Mouse (Mus musculus): Measurements from ENCODE around the gene Med8.

Gene Med8

GRCm38 (mm10) chr4:118409142-118409900 lies at the start of gene Med8, which contains the start of gene Szt2:
Med8 (plus strand) TSS chr4:118409337.
Szt2 (minus strand) TSS chr4:118409273.
- TF ChIP-seq GATA4 (IDR thresholded peaks at IDR 0.05; ENCODE audit: insufficient replicate concordance, low read length): no peak

GRCm38 (mm10) chr4:118359896-118360720 lies 49.0 kb upstream of the Med8 start:
- no peak for TF ChIP-seq GATA4 (IDR thresholded peaks at IDR 0.05; ENCODE audit: insufficient replicate concordance, low read length)

- no peak for TF ChIP-seq GATA4 (IDR thresholded peaks at IDR 0.05; ENCODE audit: insufficient replicate concordance, low read length)
Observed at GRCm38 (mm10) chr4:118361451-118361850, 47.7 kb upstream of the Med8 start.

GRCm38 (mm10) chr4:118362879-118363278 lies 46.3 kb upstream of the Med8 start:
- TF ChIP-seq GATA4 (IDR thresholded peaks at IDR 0.05; ENCODE audit: insufficient replicate concordance, low read length): no peak

GRCm38 (mm10) chr4:118363985-118364384 lies 45.2 kb upstream of the Med8 start:
- TF ChIP-seq GATA4 (IDR thresholded peaks at IDR 0.05; ENCODE audit: insufficient replicate concordance, low read length): no peak

GRCm38 (mm10) chr4:118364641-118365040 lies 44.5 kb upstream of the Med8 start:
- no peak for TF ChIP-seq GATA4 (IDR thresholded peaks at IDR 0.05; ENCODE audit: insufficient replicate concordance, low read length)

- TF ChIP-seq GATA4 (IDR thresholded peaks at IDR 0.05; ENCODE audit: insufficient replicate concordance, low read length): no peak
Observed at GRCm38 (mm10) chr4:118365991-118366390, 43.1 kb upstream of the Med8 start.

GRCm38 (mm10) chr4:118367551-118367950 lies 41.6 kb upstream of the Med8 start:
- TF ChIP-seq GATA4 (IDR thresholded peaks at IDR 0.05; ENCODE audit: insufficient replicate concordance, low read length): no peak

GRCm38 (mm10) chr4:118368616-118369015 lies 40.5 kb upstream of the Med8 start:
- no peak for TF ChIP-seq GATA4 (IDR thresholded peaks at IDR 0.05; ENCODE audit: insufficient replicate concordance, low read length)

GRCm38 (mm10) chr4:118371822-118372221 lies 37.3 kb upstream of the Med8 start:
- TF ChIP-seq GATA4 (IDR thresholded peaks at IDR 0.05; ENCODE audit: insufficient replicate concordance, low read length): no peak

GRCm38 (mm10) chr4:118375999-118376398 lies 33.1 kb upstream of the Med8 start:
- no peak for TF ChIP-seq GATA4 (IDR thresholded peaks at IDR 0.05; ENCODE audit: insufficient replicate concordance, low read length)

- TF ChIP-seq GATA4 (IDR thresholded peaks at IDR 0.05; ENCODE audit: insufficient replicate concordance, low read length): no peak
Observed at GRCm38 (mm10) chr4:118383271-118383670, 25.9 kb upstream of the Med8 start.

- TF ChIP-seq GATA4 (IDR thresholded peaks at IDR 0.05; ENCODE audit: insufficient replicate concordance, low read length): no peak
Observed at GRCm38 (mm10) chr4:118387316-118387715, 21.8 kb upstream of the Med8 start.

- no peak for TF ChIP-seq GATA4 (IDR thresholded peaks at IDR 0.05; ENCODE audit: insufficient replicate concordance, low read length)
Observed at GRCm38 (mm10) chr4:118390146-118390545, 19.0 kb upstream of the Med8 start.

GRCm38 (mm10) chr4:118394505-118394904 lies 14.6 kb upstream of the Med8 start:
- peak; percentile 52; the same call in 1 of the 2 replicates for TF ChIP-seq GATA4 (IDR thresholded peaks at IDR 0.05; ENCODE audit: insufficient replicate concordance, low read length)

- TF ChIP-seq GATA4 (IDR thresholded peaks at IDR 0.05; ENCODE audit: insufficient replicate concordance, low read length): no peak
Observed at GRCm38 (mm10) chr4:118395289-118395688, 13.8 kb upstream of the Med8 start.
